Mouse (Mus musculus): ENCODE measurements at regions not wholly inside any gene's neighbourhood (a gene's known extent, or its start where the extent isn't known, plus 50 kb on each side); places are given as distances from the start of the nearest gene placed in this dataset.

- H3K4me3 ChIP-seq (ENCODE audit: low read length) = no peak overlapping the region
- no peak overlapping the region for H3K4me2 ChIP-seq (ENCODE audit: low read length)
- WGBS = 92% methylated on average over 3 of the region's 3 CpGs
- H3K4me1 ChIP-seq (ENCODE audit: control insufficient read depth, insufficient read depth, low read depth, low read length) = no peaks in the 10 kb centered on the region
- no peaks in the 10 kb centered on the region for H3K36me3 ChIP-seq (ENCODE audit: control insufficient read depth, insufficient read depth, low read length)
- ATAC-seq = no peak
- H3K9ac ChIP-seq (ENCODE audit: low read depth, low read length) = no peak overlapping the region
- H3K27me3 ChIP-seq (replicated peaks; ENCODE audit: control insufficient read depth, insufficient read depth, low read length) = no peaks in the 10 kb centered on the region
- H3K27ac ChIP-seq (ENCODE audit: low read depth, low read length) = no peak overlapping the region
- no peaks in the 10 kb centered on the region for H3K9me3 ChIP-seq (ENCODE audit: control insufficient read depth, low read length)
Measured at GRCm38 (mm10) chr11:43370025-43370424, 56.0 kb downstream of the Pttg1 start.

- Histone ChIP-seq H3K27ac (ENCODE audit: low read depth, low read length) (no peak overlapping the region), H3K4me1 (ENCODE audit: control insufficient read depth, insufficient read depth, low read depth, low read length) (no peaks in the 10 kb centered on the region), H3K4me2 (ENCODE audit: low read length) (no peak overlapping the region), H3K4me3 (ENCODE audit: low read length) (no peak overlapping the region), H3K9me3 (ENCODE audit: control insufficient read depth, low read length) (no peaks in the 10 kb centered on the region), H3K36me3 (ENCODE audit: control insufficient read depth, insufficient read depth, low read length) (no peaks in the 10 kb centered on the region), H3K27me3 (replicated peaks; ENCODE audit: control insufficient read depth, insufficient read depth, low read length) (no peaks in the 10 kb centered on the region), H3K9ac (ENCODE audit: low read depth, low read length) (no peak overlapping the region)
- no peak for ATAC-seq
- 83% methylated on average over 1 of the region's 1 CpGs for WGBS
Measured at GRCm38 (mm10) chr11:43368346-43368745, 57.7 kb downstream of the Pttg1 start.

GRCm38 (mm10) chr11:43361858-43362257 is 64.2 kb downstream of the Pttg1 start:
- no peaks in the 10 kb centered on the region for H3K36me3 ChIP-seq (ENCODE audit: control insufficient read depth, insufficient read depth, low read length)

GRCm38 (mm10) chr11:43358390-43359291 is 67.4 kb downstream of the Pttg1 start:
- Histone ChIP-seq H3K4me2 (ENCODE audit: low read length) (no peak overlapping the region), H3K4me3 (ENCODE audit: low read length) (no peak overlapping the region), H3K36me3 (ENCODE audit: control insufficient read depth, insufficient read depth, low read length) (no peaks in the 10 kb centered on the region), H3K4me1 (ENCODE audit: control insufficient read depth, insufficient read depth, low read depth, low read length) (no peaks in the 10 kb centered on the region), H3K9ac (ENCODE audit: low read depth, low read length) (no peak overlapping the region), H3K27me3 (replicated peaks; ENCODE audit: control insufficient read depth, insufficient read depth, low read length) (no peaks in the 10 kb centered on the region), H3K27ac (ENCODE audit: low read depth, low read length) (no peak overlapping the region), H3K9me3 (ENCODE audit: control insufficient read depth, low read length) (no peaks in the 10 kb centered on the region)
- WGBS = 70% methylated on average over 13 of the region's 13 CpGs
- 0 out of 2 replicates have a peak, but pooled peaks have one; percentile 52 for ATAC-seq

More at GRCm38 (mm10) chr11:43361858-43362257, 64.2 kb downstream of the Pttg1 start:
- no peak for ATAC-seq
- Histone ChIP-seq H3K4me2 (ENCODE audit: low read length) (no peak overlapping the region), H3K27ac (ENCODE audit: low read depth, low read length) (no peak overlapping the region), H3K4me1 (ENCODE audit: control insufficient read depth, insufficient read depth, low read depth, low read length) (no peaks in the 10 kb centered on the region), H3K27me3 (replicated peaks; ENCODE audit: control insufficient read depth, insufficient read depth, low read length) (no peaks in the 10 kb centered on the region), H3K9me3 (ENCODE audit: control insufficient read depth, low read length) (no peaks in the 10 kb centered on the region), H3K9ac (ENCODE audit: low read depth, low read length) (no peak overlapping the region), H3K4me3 (ENCODE audit: low read length) (no peak overlapping the region)
- WGBS = 74% methylated on average over 13 of the region's 13 CpGs

GRCm38 (mm10) chr11:43353602-43354001 is 72.4 kb downstream of the Pttg1 start:
- no peak overlapping the region for H3K9ac ChIP-seq (ENCODE audit: low read depth, low read length)
- WGBS = 84% methylated on average over 4 of the region's 4 CpGs
- no peaks in the 10 kb centered on the region for H3K36me3 ChIP-seq (ENCODE audit: control insufficient read depth, insufficient read depth, low read length)
- no peak overlapping the region for H3K27ac ChIP-seq (ENCODE audit: low read depth, low read length)
- ATAC-seq = no peak
- no peak overlapping the region for H3K4me2 ChIP-seq (ENCODE audit: low read length)
- H3K27me3 ChIP-seq (replicated peaks; ENCODE audit: control insufficient read depth, insufficient read depth, low read length) = no peaks in the 10 kb centered on the region
- no peaks in the 10 kb centered on the region for H3K9me3 ChIP-seq (ENCODE audit: control insufficient read depth, low read length)
- peaks cover 6% of the 10 kb centered on the region for H3K4me1 ChIP-seq (ENCODE audit: control insufficient read depth, insufficient read depth, low read depth, low read length)
- H3K4me3 ChIP-seq (ENCODE audit: low read length) = no peak overlapping the region

GRCm38 (mm10) chr11:43353030-43353429 is 73.0 kb downstream of the Pttg1 start:
- peaks cover 6% of the 10 kb centered on the region for H3K4me1 ChIP-seq (ENCODE audit: control insufficient read depth, insufficient read depth, low read depth, low read length)
- WGBS = 96% methylated on average over 1 of the region's 1 CpGs
- no peak for ATAC-seq
- no peak overlapping the region for H3K27ac ChIP-seq (ENCODE audit: low read depth, low read length)
- H3K9me3 ChIP-seq (ENCODE audit: control insufficient read depth, low read length) = no peaks in the 10 kb centered on the region
- no peak overlapping the region for H3K9ac ChIP-seq (ENCODE audit: low read depth, low read length)
- no peak overlapping the region for H3K4me2 ChIP-seq (ENCODE audit: low read length)
- no peaks in the 10 kb centered on the region for H3K36me3 ChIP-seq (ENCODE audit: control insufficient read depth, insufficient read depth, low read length)
- H3K4me3 ChIP-seq (ENCODE audit: low read length) = no peak overlapping the region
- H3K27me3 ChIP-seq (replicated peaks; ENCODE audit: control insufficient read depth, insufficient read depth, low read length) = no peaks in the 10 kb centered on the region

- H3K27ac ChIP-seq (ENCODE audit: low read depth, low read length) = no peak overlapping the region
- no peak for ATAC-seq
- H3K4me1 ChIP-seq (ENCODE audit: control insufficient read depth, insufficient read depth, low read depth, low read length) = peaks cover 6% of the 10 kb centered on the region
- no peaks in the 10 kb centered on the region for H3K9me3 ChIP-seq (ENCODE audit: control insufficient read depth, low read length)
- no peak overlapping the region for H3K9ac ChIP-seq (ENCODE audit: low read depth, low read length)
- WGBS = 55% methylated on average over 2 of the region's 2 CpGs
- H3K27me3 ChIP-seq (replicated peaks; ENCODE audit: control insufficient read depth, insufficient read depth, low read length) = no peaks in the 10 kb centered on the region
- no peak overlapping the region for H3K4me2 ChIP-seq (ENCODE audit: low read length)
- H3K36me3 ChIP-seq (ENCODE audit: control insufficient read depth, insufficient read depth, low read length) = no peaks in the 10 kb centered on the region
- H3K4me3 ChIP-seq (ENCODE audit: low read length) = no peak overlapping the region
Measured at GRCm38 (mm10) chr11:43351818-43352217, 74.2 kb downstream of the Pttg1 start.

- Histone ChIP-seq H3K27me3 (replicated peaks; ENCODE audit: control insufficient read depth, insufficient read depth, low read length) (0 out of 2 replicates have a peak, but pooled peaks cover 2% of the 10 kb centered on the region), H3K4me1 (ENCODE audit: control insufficient read depth, insufficient read depth, low read depth, low read length) (peaks cover 6% of the 10 kb centered on the region), H3K4me3 (ENCODE audit: low read length) (no peak overlapping the region), H3K4me2 (ENCODE audit: low read length) (no peak overlapping the region), H3K27ac (ENCODE audit: low read depth, low read length) (no peak overlapping the region), H3K9ac (ENCODE audit: low read depth, low read length) (no peak overlapping the region), H3K36me3 (ENCODE audit: control insufficient read depth, insufficient read depth, low read length) (no peaks in the 10 kb centered on the region), H3K9me3 (ENCODE audit: control insufficient read depth, low read length) (no peaks in the 10 kb centered on the region)
- 97% methylated on average over 2 of the region's 2 CpGs for WGBS
- no peak for ATAC-seq
Measured at GRCm38 (mm10) chr11:43351348-43351747, 74.7 kb downstream of the Pttg1 start.

- H3K9me3 ChIP-seq (ENCODE audit: control insufficient read depth, low read length) = no peaks in the 10 kb centered on the region
- WGBS = 42% methylated on average over 3 of the region's 3 CpGs
- no peak overlapping the region for H3K4me2 ChIP-seq (ENCODE audit: low read length)
- H3K4me3 ChIP-seq (ENCODE audit: low read length) = no peak overlapping the region
- no peak overlapping the region for H3K9ac ChIP-seq (ENCODE audit: low read depth, low read length)
- 0 out of 2 replicates have a peak, but pooled peaks cover 3% of the 10 kb centered on the region for H3K27me3 ChIP-seq (replicated peaks; ENCODE audit: control insufficient read depth, insufficient read depth, low read length)
- no peaks in the 10 kb centered on the region for H3K36me3 ChIP-seq (ENCODE audit: control insufficient read depth, insufficient read depth, low read length)
- H3K4me1 ChIP-seq (ENCODE audit: control insufficient read depth, insufficient read depth, low read depth, low read length) = peaks cover 6% of the 10 kb centered on the region
- H3K27ac ChIP-seq (ENCODE audit: low read depth, low read length) = no peak overlapping the region
- ATAC-seq = no peak; the same call in 1 of the 2 replicates
Measured at GRCm38 (mm10) chr11:43350242-43350641, 75.8 kb downstream of the Pttg1 start.

Measured in hindbrain, embryonic 16.5 days (tissue).